ENCODE assay signal across 8 mouse cellular contexts in the genomic region with DNA sequence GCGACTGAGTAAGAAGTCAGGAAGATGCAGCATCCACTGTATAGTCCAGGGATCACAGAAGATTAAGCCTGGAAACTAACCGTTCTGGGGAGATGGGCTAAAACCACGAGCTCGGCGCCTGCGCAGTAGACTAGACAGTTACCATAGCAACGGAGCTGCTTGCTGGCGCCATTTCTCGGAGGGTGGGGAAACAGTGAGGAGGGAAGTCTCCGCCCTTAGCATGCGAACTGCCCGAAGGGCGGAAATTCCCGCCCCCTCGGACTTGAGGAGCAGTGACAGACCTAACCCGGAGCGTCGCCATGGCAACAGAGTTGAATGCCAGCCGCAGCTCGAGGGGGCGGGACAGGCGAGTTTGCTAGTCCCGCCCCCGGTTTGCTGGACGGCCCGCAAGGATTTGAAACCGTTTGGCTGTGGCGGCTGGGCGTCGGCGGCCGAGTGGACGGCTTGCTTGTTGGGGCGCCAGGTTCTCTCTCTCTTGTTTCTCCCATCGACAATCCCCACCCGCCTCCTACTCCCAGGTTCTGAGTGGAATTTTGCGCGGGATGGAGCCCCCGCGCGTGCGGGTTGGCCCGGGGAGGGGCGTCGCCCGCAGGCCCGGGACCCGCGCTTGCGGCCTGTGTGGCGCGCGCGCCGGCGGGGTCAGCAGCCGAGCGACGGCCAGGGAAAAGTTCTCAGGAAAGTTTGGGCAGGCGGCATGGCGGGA. TPM values are rescaled to one million over a fixed set of nuclear protein-coding genes. Genes with fewer than 3 reads are reported as not detected.
DNase-seq lines count a peak whose midpoint lies in the region; ATAC-seq and TF ChIP-seq lines count a peak whose summit lies in the region.

TSS of gene Cep112 (plus strand) at position 304 of the 703 bp plus-strand sequence.

- peak within 1 kb of the TSS; percentile 71 for H3K4me2 ChIP-seq in kidney, embryonic 14.5 days (replicated peaks; ENCODE audit: low read depth, low read length)
- H3K4me2 ChIP-seq in limb, embryonic 15.5 days, result peak within 1 kb of the TSS; percentile 74

- H3K36me3 ChIP-seq in kidney, embryonic 14.5 days (ENCODE audit: control insufficient read depth, insufficient read depth, low read length), result no peaks in the 10 kb centered on the region
- no peaks in the 10 kb centered on the region for H3K36me3 ChIP-seq in limb, embryonic 15.5 days

- H3K27ac ChIP-seq in bone marrow macrophage, adult 2 months (ENCODE audit: insufficient read depth, low read depth, low read length), result no peak within 1 kb of the TSS
- no peak within 1 kb of the TSS for H3K27ac ChIP-seq in embryonic fibroblast, embryonic 13.5 days (ENCODE audit: insufficient read depth, low read length)
- H3K27ac ChIP-seq in kidney, embryonic 14.5 days (ENCODE audit: low read depth, low read length), result no peak within 1 kb of the TSS; the same call in 1 of the 2 replicates
- H3K27ac ChIP-seq in limb, embryonic 15.5 days, result peak within 1 kb of the TSS; percentile 69

- 0 out of 2 replicates have a peak, but pooled peaks cover 4% of the 10 kb centered on the region for H3K27me3 ChIP-seq in kidney, embryonic 14.5 days (ENCODE audit: control insufficient read depth, insufficient read depth, low read length)
- 0 out of 2 replicates have a peak, but pooled peaks cover 7% of the 10 kb centered on the region for H3K27me3 ChIP-seq in limb, embryonic 15.5 days

- no peak for TF ChIP-seq CTCF in bone marrow macrophage, adult 2 months (IDR thresholded peaks at IDR 0.05; ENCODE audit: low read depth, low read length)
- TF ChIP-seq CTCF in embryonic fibroblast, embryonic 13.5 days (IDR thresholded peaks at IDR 0.05; ENCODE audit: borderline replicate concordance, insufficient read depth, low read length), result no peak

- TF ChIP-seq POLR2A in bone marrow macrophage, adult 2 months (IDR thresholded peaks at IDR 0.05; ENCODE audit: borderline replicate concordance, low read depth, low read length), result no peak
- TF ChIP-seq POLR2A in embryonic fibroblast, embryonic 13.5 days (IDR thresholded peaks at IDR 0.05; ENCODE audit: low read depth, low read length), result peak; percentile 55

- no peaks in the 10 kb centered on the region for H3K9me3 ChIP-seq in kidney, embryonic 14.5 days (ENCODE audit: control insufficient read depth, low read length)
- no peaks in the 10 kb centered on the region for H3K9me3 ChIP-seq in limb, embryonic 15.5 days

- peak within 1 kb of the TSS; percentile 77 for H3K9ac ChIP-seq in kidney, embryonic 14.5 days (ENCODE audit: low read depth, low read length)
- peak within 1 kb of the TSS; percentile 72 for H3K9ac ChIP-seq in limb, embryonic 15.5 days

- H3K4me1 ChIP-seq in bone marrow macrophage, adult 2 months (ENCODE audit: control insufficient read depth, insufficient read depth, low read length), result no peaks in the 10 kb centered on the region
- no peaks in the 10 kb centered on the region for H3K4me1 ChIP-seq in embryonic fibroblast, embryonic 13.5 days (ENCODE audit: control insufficient read depth, insufficient read depth, low read length)
- no peaks in the 10 kb centered on the region for H3K4me1 ChIP-seq in kidney, embryonic 14.5 days (ENCODE audit: control insufficient read depth, insufficient read depth, low read length)
- peaks cover 16% of the 10 kb centered on the region for H3K4me1 ChIP-seq in limb, embryonic 15.5 days

- ATAC-seq in kidney, embryonic 14.5 days (ENCODE audit: low FRiP score, low TSS enrichment), result peak; percentile 98
- peak; percentile 94 for ATAC-seq in limb, embryonic 15.5 days (ENCODE audit: insufficient number of reproducible peaks, low FRiP score, low TSS enrichment, low read depth)

- under 1% methylated on average over 61 of the region's 61 CpGs for WGBS in kidney, embryonic 14.5 days
- under 1% methylated on average over 61 of the region's 61 CpGs for WGBS in limb, embryonic 15.5 days

- peak within 1 kb of the TSS; percentile 60 for H3K4me3 ChIP-seq in bone marrow macrophage, adult 2 months (ENCODE audit: insufficient read depth, low read length)
- peak within 1 kb of the TSS; percentile 52 for H3K4me3 ChIP-seq in embryonic fibroblast, embryonic 13.5 days (ENCODE audit: insufficient read depth, low read length)
- H3K4me3 ChIP-seq in kidney, embryonic 14.5 days (ENCODE audit: low read length), result peak within 1 kb of the TSS; percentile 70
- peak within 1 kb of the TSS; percentile 74 for H3K4me3 ChIP-seq in limb, embryonic 15.5 days

- DNase-seq in 3T3-L1 (ENCODE audit: low read depth, low spot score), result peak; percentile 99
- peak; percentile 99 to 100 for DNase-seq in heart, adult 9 months (ENCODE audit: low spot score in 2 of 2)
- DNase-seq in monocyte, adult 2 months (ENCODE audit: low read depth in 1 of 2, low spot score in 2 of 2), result peak; percentile 88 to 90
- DNase-seq in spleen, postnatal 36 days (ENCODE audit: low spot score in 2 of 2), result peak; percentile 93 to 95

RNA-seq across cellular contexts. Expression of gene Cep112, which starts in this region (rescaled TPM):
- polyA plus RNA-seq in bone marrow macrophage, adult 2 months (2012; ENCODE audit: insufficient read depth, insufficient read length, missing spikeins), result 4.3 and 5.0 TPM in 2 replicates
- polyA plus RNA-seq in embryonic fibroblast, embryonic 13.5 days (2011; ENCODE audit: insufficient read length, low read depth, missing spikeins), result 8.8 and 9.2 TPM in 2 replicates
- polyA plus RNA-seq in kidney, embryonic 14.5 days (2014; fragmentation: Nextera tagmentation; extraction: Ambion mirVana), result 10.2 and 16.3 TPM in 2 replicates
- 15.0 TPM in 2 replicates for polyA plus RNA-seq in limb, embryonic 15.5 days (2015; fragmentation: Nextera tagmentation; extraction: Ambion mirVana)
